Mouse (Mus musculus): ENCODE data around the gene Emc9. TPM values are rescaled to one million over a fixed set of nuclear protein-coding genes. Genes with fewer than 3 reads are reported as not detected.

Gene Emc9
- polyA plus RNA-seq, 1 experiment from 2014 or later, result 14.8 TPM

- peak overlapping the region; percentile 69 for H3K4me3 ChIP-seq
- H3K36me3 ChIP-seq, result peaks cover 17% of the 10 kb centered on the region
- H3K9me3 ChIP-seq, result no peaks in the 10 kb centered on the region
Measured at GRCm38 (mm10) chr14:55558740-55559448, 26.2 kb downstream of the Emc9 start.

GRCm38 (mm10) chr14:55557587-55557986 is 27.5 kb downstream of the Emc9 start:
- Histone ChIP-seq H3K4me1 (peaks cover 30% of the 10 kb centered on the region), H3K36me3 (0 out of 2 replicates have a peak, but pooled peaks cover 5% of the 10 kb centered on the region), H3K9me3 (no peaks in the 10 kb centered on the region), H3K4me3 (no peak overlapping the region), H3K27ac (replicated peaks) (no peak overlapping the region), H3K4me2 (no peak overlapping the region), H3K27me3 (replicated peaks) (no peaks in the 10 kb centered on the region), H3K9ac (no peak overlapping the region)
- WGBS, result 79% methylated on average over 3 of the region's 3 CpGs
- ATAC-seq (ENCODE audit: extremely low read depth, insufficient number of reproducible peaks, low FRiP score, low TSS enrichment), result no peak

More at GRCm38 (mm10) chr14:55558740-55559448, 26.2 kb downstream of the Emc9 start:
- peak overlapping the region; percentile 99 for H3K27ac ChIP-seq (replicated peaks)
- peak overlapping the region; percentile 78 for H3K4me2 ChIP-seq
- ATAC-seq (ENCODE audit: extremely low read depth, insufficient number of reproducible peaks, low FRiP score, low TSS enrichment), result no peak
- no peaks in the 10 kb centered on the region for H3K27me3 ChIP-seq (replicated peaks)
- H3K9ac ChIP-seq, result peak overlapping the region; percentile 89
- peaks cover 30% of the 10 kb centered on the region for H3K4me1 ChIP-seq
- 53% methylated on average over 6 of the region's 6 CpGs for WGBS

GRCm38 (mm10) chr14:55557003-55557402 is 28.1 kb downstream of the Emc9 start:
- no peaks in the 10 kb centered on the region for H3K9me3 ChIP-seq
- no peaks in the 10 kb centered on the region for H3K27me3 ChIP-seq (replicated peaks)
- H3K9ac ChIP-seq, result no peak overlapping the region
- H3K4me3 ChIP-seq, result no peak overlapping the region
- peaks cover 26% of the 10 kb centered on the region for H3K4me1 ChIP-seq
- 27% methylated on average over 5 of the region's 5 CpGs for WGBS
- no peak overlapping the region for H3K4me2 ChIP-seq
- no peaks in the 10 kb centered on the region for H3K36me3 ChIP-seq
- no peak overlapping the region for H3K27ac ChIP-seq (replicated peaks)
- no peak for ATAC-seq (ENCODE audit: extremely low read depth, insufficient number of reproducible peaks, low FRiP score, low TSS enrichment)

DNA sequence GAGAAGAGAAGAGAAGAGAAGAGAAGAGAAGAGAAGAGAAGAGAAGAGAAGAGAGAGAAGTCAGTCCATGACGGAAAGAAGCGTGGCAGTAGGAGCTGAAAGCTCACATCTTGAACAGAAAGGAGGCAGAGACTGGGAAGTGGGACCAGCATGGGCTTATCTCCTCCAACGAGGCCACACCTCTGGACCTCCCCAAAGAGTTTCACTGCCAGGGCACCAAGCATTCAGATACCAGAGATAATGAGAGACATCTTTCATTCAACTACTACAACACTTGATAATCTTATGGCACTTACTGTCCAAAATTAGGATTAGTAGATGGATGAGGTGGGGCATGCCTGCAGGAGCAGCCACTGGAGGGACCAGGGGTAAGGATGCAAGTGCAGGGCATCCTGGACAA is 29.3 kb downstream of the Emc9 start:
- H3K9ac ChIP-seq, result no peak overlapping the region
- H3K4me2 ChIP-seq, result no peak overlapping the region
- WGBS, result 52% methylated on average over 3 of the region's 3 CpGs
- peaks cover 1% of the 10 kb centered on the region for H3K36me3 ChIP-seq
- peaks cover 15% of the 10 kb centered on the region for H3K4me1 ChIP-seq
- H3K4me3 ChIP-seq, result no peak overlapping the region
- H3K27me3 ChIP-seq (replicated peaks), result no peaks in the 10 kb centered on the region
- H3K27ac ChIP-seq (replicated peaks), result no peak overlapping the region
- no peaks in the 10 kb centered on the region for H3K9me3 ChIP-seq
- ATAC-seq (ENCODE audit: extremely low read depth, insufficient number of reproducible peaks, low FRiP score, low TSS enrichment), result no peak

GRCm38 (mm10) chr14:55554635-55555034 is 30.5 kb downstream of the Emc9 start:
- H3K27me3 ChIP-seq (replicated peaks), result no peaks in the 10 kb centered on the region
- H3K4me2 ChIP-seq, result no peak overlapping the region
- H3K27ac ChIP-seq (replicated peaks), result no peak overlapping the region
- H3K9ac ChIP-seq, result no peak overlapping the region
- peaks cover 15% of the 10 kb centered on the region for H3K4me1 ChIP-seq
- peaks cover 13% of the 10 kb centered on the region for H3K36me3 ChIP-seq
- H3K9me3 ChIP-seq, result no peaks in the 10 kb centered on the region
- H3K4me3 ChIP-seq, result no peak overlapping the region
- ATAC-seq (ENCODE audit: extremely low read depth, insufficient number of reproducible peaks, low FRiP score, low TSS enrichment), result no peak

DNA sequence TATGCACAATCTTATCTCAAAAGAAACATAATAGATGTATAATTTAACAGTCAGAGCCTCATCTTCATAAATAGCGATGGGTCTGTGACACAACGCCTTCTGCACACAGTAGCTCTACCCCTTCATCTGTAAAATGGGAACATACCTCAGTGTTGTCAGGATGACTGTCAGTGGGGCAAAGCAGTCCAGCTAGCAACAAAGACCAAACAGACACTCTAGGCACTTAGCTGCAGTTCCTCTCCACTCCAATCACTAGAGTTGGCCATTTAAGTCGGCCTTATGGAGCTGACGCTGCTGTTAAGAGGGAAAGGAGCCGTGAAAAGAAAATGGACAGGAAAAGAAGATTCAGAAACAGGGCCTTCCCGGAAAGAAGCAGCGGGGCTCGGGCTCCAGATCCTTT is 33.3 kb downstream of the Emc9 start:
- H3K36me3 ChIP-seq, result peaks cover 41% of the 10 kb centered on the region
- no peak for ATAC-seq (ENCODE audit: extremely low read depth, insufficient number of reproducible peaks, low FRiP score, low TSS enrichment)
- peaks cover 2% of the 10 kb centered on the region for H3K4me1 ChIP-seq
- WGBS, result 78% methylated on average over 8 of the region's 8 CpGs
- no peaks in the 10 kb centered on the region for H3K27me3 ChIP-seq (replicated peaks)
- H3K27ac ChIP-seq (replicated peaks), result no peak overlapping the region
- no peaks in the 10 kb centered on the region for H3K9me3 ChIP-seq
- H3K4me2 ChIP-seq, result no peak overlapping the region
- H3K4me3 ChIP-seq, result no peak overlapping the region
- no peak overlapping the region for H3K9ac ChIP-seq

DNA sequence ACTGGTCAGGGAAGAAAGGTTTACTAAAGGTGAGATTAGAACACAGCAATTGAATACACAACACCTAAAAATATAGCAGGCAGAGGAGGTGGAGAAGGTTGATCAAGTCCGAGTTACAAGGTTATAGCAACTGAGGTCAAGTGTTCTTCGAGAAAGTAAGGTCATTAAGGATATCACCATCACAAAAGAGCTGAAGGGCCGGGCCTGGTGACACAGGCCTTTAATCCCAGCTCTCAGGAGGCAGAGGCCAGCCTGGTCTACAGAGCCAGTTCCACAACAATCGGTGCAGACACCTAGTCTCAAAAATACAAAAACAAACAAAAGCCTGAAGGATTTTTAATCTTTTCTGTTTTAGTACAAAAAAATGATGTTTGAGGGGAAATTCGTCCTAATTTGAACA is 33.8 kb downstream of the Emc9 start:
- H3K27ac ChIP-seq (replicated peaks), result no peak overlapping the region
- no peak overlapping the region for H3K4me3 ChIP-seq
- 64% methylated on average over 5 of the region's 5 CpGs for WGBS
- no peak for ATAC-seq (ENCODE audit: extremely low read depth, insufficient number of reproducible peaks, low FRiP score, low TSS enrichment)
- no peaks in the 10 kb centered on the region for H3K9me3 ChIP-seq
- peaks cover 46% of the 10 kb centered on the region for H3K36me3 ChIP-seq
- H3K4me1 ChIP-seq, result no peaks in the 10 kb centered on the region
- H3K27me3 ChIP-seq (replicated peaks), result no peaks in the 10 kb centered on the region
- no peak overlapping the region for H3K4me2 ChIP-seq
- no peak overlapping the region for H3K9ac ChIP-seq

DNA sequence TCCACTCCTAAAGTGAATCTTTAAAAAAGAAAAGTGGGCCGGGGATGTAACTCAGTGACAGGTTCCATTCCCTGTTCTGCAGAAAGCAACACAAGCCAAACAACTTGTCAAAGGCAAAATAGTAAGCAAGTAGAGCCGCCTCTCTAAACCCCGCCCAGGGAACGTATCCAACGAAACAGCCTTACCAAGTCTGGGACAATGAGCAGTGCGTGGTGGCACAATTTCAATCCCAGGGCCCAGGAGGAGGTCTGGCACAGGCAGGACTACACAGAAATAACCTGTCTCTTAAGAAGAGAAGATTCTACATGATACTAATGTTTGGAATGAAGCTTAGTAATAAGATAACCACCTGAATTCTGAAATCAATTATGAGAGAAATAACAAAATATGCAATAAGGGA is 34.9 kb downstream of the Emc9 start:
- Histone ChIP-seq H3K4me1 (no peaks in the 10 kb centered on the region), H3K4me2 (no peak overlapping the region), H3K36me3 (peaks cover 57% of the 10 kb centered on the region), H3K27ac (replicated peaks) (no peak overlapping the region), H3K27me3 (replicated peaks) (no peaks in the 10 kb centered on the region), H3K9ac (no peak overlapping the region), H3K4me3 (no peak overlapping the region), H3K9me3 (no peaks in the 10 kb centered on the region)
- 84% methylated on average over 6 of the region's 6 CpGs for WGBS
- no peak for ATAC-seq (ENCODE audit: extremely low read depth, insufficient number of reproducible peaks, low FRiP score, low TSS enrichment)

DNA sequence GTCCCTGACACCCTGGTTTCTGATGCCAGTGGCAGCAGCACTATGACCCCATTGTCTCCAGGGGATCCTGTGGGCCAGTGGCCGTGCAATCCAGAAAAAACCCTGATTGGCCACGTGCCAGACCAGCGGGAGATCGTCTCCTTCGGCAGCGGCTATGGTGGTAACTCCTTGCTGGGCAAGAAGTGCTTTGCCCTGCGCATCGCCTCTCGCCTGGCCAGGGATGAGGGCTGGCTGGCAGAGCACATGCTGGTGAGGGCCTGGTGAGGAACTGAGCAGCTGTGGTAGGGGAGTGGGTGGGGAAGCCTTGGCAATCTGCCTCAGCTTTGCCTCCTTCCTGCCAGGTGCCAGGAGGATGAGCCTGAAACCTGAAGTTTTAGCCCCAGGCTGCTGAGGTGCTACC is 40.8 kb downstream of the Emc9 start:
- no peak for ATAC-seq (ENCODE audit: extremely low read depth, insufficient number of reproducible peaks, low FRiP score, low TSS enrichment)
- WGBS, result 83% methylated on average over 9 of the region's 9 CpGs
- no peaks in the 10 kb centered on the region for H3K27me3 ChIP-seq (replicated peaks)
- no peak overlapping the region for H3K27ac ChIP-seq (replicated peaks)
- H3K4me3 ChIP-seq, result no peak overlapping the region
- H3K36me3 ChIP-seq, result peaks cover 71% of the 10 kb centered on the region
- no peak overlapping the region for H3K4me2 ChIP-seq
- H3K9ac ChIP-seq, result no peak overlapping the region
- H3K4me1 ChIP-seq, result peaks cover 20% of the 10 kb centered on the region
- H3K9me3 ChIP-seq, result no peaks in the 10 kb centered on the region

DNA sequence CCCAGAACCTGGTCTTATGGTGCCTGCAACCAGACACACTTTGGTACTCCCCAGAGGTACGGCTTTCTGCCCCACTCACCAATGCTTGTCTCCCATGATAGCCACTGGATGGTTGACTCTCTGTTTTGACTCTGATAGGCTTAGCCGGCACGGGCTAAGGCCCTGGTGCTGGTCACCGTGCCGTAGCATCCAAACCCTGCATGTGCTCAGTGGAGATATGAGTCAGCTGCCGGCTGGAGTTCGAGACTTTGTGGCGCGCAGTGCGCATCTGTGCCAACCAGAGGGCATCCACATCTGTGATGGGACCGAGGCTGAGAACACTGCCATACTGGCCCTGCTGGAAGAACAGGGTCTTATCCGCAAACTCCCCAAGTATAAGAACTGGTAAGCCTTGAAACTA is 42.8 kb downstream of the Emc9 start:
- no peak overlapping the region for H3K4me2 ChIP-seq
- no peaks in the 10 kb centered on the region for H3K27me3 ChIP-seq (replicated peaks)
- H3K27ac ChIP-seq (replicated peaks), result no peak overlapping the region
- peaks cover 50% of the 10 kb centered on the region for H3K36me3 ChIP-seq
- ATAC-seq (ENCODE audit: extremely low read depth, insufficient number of reproducible peaks, low FRiP score, low TSS enrichment), result no peak
- WGBS, result 90% methylated on average over 12 of the region's 12 CpGs
- no peaks in the 10 kb centered on the region for H3K9me3 ChIP-seq
- H3K9ac ChIP-seq, result no peak overlapping the region
- no peak overlapping the region for H3K4me3 ChIP-seq
- peaks cover 20% of the 10 kb centered on the region for H3K4me1 ChIP-seq

GRCm38 (mm10) chr14:55540787-55541321 is 44.2 kb downstream of the Emc9 start:
- Histone ChIP-seq H3K36me3 (peaks cover 36% of the 10 kb centered on the region), H3K4me2 (peak overlapping the region; percentile 89), H3K9me3 (no peaks in the 10 kb centered on the region), H3K4me1 (peaks cover 20% of the 10 kb centered on the region), H3K4me3 (peak overlapping the region; percentile 79), H3K9ac (peak overlapping the region; percentile 89), H3K27ac (replicated peaks) (peak overlapping the region; percentile 93), H3K27me3 (replicated peaks) (no peaks in the 10 kb centered on the region)
- 5% methylated on average over 10 of the region's 10 CpGs for WGBS
- 0 out of 2 replicates have a peak, but pooled peaks have one; percentile 17 for ATAC-seq (ENCODE audit: extremely low read depth, insufficient number of reproducible peaks, low FRiP score, low TSS enrichment)

Measured in heart, embryonic 13.5 days (tissue).